Mouse (Mus musculus) cerebellum, postnatal 36 days (tissue): ENCODE results near the gene Cacna1c.

Source experiments
- DNase-seq, 2 experiments: peaks; one replicate each; pipeline ENCODE4 v3.0.0; 2021 to 2022; ENCODE audit warnings: mixed read lengths in 2 of 2

Gene Cacna1c

DNA sequence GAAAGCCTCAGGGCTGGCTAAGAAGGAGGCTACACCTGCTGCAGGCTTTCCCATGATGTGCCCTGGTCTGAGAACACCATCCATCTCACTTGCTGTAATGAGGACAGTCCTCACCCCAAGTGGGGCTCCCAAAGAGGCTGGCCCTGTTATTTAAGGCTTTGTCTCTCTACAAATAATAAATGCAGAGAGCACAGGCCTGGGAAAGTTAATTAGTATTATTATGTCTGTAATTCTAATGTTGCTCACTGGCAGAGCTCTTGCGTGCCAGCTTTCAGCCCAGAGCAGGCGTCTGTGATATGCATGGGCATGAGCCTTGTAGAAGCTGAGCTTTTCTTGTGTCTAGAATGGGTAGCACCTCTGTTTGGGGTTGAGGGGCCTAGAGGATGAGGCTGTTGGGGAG is 354.3 kb downstream of the Cacna1c start:
- no peak for DNase-seq

GRCm38 (mm10) chr6:118838919-118839915 is 357.0 kb downstream of the Cacna1c start:
- DNase-seq, result no peak

GRCm38 (mm10) chr6:118836693-118837092 is 359.5 kb downstream of the Cacna1c start:
- no peak for DNase-seq

- no peak for DNase-seq
These were observed 362.2 kb downstream of the Cacna1c start for GRCm38 (mm10) chr6:118834046-118834445.

DNA sequence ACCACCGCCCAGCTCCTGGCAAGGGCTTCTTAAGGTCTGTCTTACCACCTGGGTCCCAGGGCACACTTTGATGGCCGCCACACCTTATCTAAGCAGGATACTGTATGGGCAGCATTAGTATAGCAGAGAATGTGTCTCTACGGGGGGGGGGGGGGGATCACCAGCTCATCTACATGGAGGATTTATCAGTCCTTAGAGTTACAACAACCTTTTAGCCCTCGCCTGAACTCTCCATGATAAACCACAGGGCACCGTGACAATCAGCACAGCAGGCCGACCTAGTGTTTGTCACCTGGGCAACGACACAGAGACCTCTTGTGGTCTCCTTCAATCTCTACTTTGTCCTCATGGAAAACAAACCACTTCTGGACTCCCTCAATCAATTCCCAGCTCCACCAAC is 363.2 kb downstream of the Cacna1c start:
- no peak for DNase-seq

GRCm38 (mm10) chr6:118832616-118833015 is 363.6 kb downstream of the Cacna1c start:
- no peak for DNase-seq

GRCm38 (mm10) chr6:118830851-118831250 is 365.4 kb downstream of the Cacna1c start:
- DNase-seq, result no peak

GRCm38 (mm10) chr6:118828187-118828586 is 368.0 kb downstream of the Cacna1c start:
- no peak for DNase-seq

DNA sequence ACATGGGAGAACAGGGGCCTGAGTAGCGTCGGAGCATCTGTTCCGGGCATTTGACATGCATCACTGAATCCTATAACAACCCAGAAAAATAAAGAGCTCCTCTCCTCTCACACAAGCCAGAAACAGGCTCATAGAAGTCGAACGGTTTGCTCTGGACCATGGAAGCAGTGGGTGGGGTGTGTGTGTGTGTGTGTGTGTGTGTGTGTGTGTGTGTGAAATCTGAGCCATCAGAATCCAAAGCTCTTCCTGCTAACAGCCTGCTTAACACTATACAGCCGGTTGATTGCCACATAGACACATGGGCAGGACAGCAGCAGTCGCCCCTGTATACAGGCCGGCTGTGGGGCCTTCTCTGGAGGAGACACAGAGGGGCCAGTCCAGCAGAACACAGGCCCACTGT is 368.7 kb downstream of the Cacna1c start:
- no peak for DNase-seq

- DNase-seq, result no peak
These were observed 370.8 kb downstream of the Cacna1c start for GRCm38 (mm10) chr6:118825400-118825871.

- peak; percentile 63 to 66 for DNase-seq
These were observed 374.7 kb downstream of the Cacna1c start for GRCm38 (mm10) chr6:118821536-118821935.

GRCm38 (mm10) chr6:118819657-118820056 is 376.6 kb downstream of the Cacna1c start:
- DNase-seq, result no peak

DNA sequence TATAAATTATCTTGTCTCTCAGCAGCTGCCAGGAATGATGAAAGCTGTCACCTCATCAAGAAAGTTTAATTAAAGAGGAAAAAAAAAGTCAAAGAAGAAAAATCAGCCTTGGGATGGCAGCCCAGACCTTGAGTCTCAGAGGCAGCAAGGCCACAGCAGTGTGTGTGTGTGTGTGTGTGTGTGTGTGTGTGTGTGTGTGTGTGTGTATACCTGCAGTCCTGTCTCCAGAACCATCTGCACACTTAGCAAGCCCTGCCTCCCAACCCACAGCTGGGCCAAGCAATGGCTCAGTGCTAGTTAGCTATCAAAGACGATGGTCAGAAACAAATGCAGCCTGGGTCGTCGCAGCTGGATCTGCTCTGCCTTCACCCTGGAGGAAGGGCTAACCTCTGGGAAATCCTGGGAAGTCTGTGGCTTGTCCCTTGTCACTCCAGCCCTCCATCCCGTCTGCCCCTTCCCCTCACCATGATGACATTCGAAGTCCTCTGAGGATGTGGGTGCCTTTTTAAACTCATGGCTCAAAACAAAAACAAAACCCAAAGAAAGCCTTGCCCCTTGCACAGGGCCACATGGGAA is 378.2 kb downstream of the Cacna1c start:
- DNase-seq, result no peak

DNA sequence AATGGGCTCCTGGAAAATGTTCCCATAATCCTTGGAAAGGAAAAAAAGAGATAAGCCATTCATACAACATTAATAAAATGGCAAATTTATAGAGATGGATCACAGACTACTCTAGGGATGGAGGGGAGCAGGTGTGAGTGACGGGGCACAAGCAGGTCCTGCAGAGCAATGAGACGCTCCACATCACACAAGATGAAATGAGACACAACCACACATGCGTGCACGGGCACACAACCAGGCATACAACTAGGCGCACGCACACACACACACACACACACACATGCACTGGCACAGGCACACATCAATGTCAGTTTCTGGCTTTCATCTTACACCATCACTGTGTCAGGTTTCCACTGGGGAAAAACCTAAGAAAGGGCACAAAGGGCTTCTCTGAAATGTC is 380.0 kb downstream of the Cacna1c start:
- no peak for DNase-seq

- DNase-seq, result no peak
These were observed 383.7 kb downstream of the Cacna1c start for GRCm38 (mm10) chr6:118812556-118812955.

DNA sequence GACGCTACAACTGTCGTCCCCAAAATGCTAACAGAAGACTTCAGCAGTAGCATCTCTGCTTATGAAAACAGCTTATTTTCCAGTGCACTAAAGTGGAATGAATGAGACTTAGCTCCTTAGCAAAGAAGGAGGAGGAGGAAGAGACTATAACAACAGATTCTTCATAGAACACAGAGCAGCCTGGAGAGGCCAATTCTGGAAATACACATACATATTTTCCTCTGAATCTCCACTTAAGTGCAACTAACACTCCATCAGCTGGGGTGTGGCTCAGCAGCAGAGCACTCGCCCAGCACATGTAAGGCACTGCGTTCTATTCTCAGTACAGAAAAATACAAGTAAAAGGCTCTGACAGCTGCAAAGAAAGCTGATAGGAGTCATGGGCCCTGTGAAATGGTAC is 384.2 kb downstream of the Cacna1c start:
- no peak for DNase-seq

DNA sequence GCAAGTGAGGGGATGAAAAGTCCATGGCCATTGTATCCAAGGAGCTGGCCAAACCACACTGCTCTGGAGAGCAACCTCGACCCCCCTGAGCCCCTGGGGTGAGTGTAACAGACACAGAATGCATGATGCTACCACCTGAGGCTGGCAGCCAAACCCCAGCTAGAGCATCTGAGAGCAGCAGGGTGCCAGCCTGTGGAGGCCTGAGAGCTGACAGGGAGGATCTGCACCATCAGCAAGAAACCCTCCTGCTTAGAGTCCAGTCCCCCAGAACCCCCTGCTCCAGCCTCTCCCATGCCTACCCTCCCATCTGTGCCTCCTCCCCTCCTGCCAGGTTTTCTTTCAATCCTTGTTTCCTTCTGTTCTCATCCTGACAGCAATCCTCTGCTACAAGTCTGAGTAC is 385.4 kb downstream of the Cacna1c start:
- peak in 1 of 2 experiments; percentile 43 for DNase-seq

GRCm38 (mm10) chr6:118805139-118805538 is 391.1 kb downstream of the Cacna1c start:
- no peak for DNase-seq

DNA sequence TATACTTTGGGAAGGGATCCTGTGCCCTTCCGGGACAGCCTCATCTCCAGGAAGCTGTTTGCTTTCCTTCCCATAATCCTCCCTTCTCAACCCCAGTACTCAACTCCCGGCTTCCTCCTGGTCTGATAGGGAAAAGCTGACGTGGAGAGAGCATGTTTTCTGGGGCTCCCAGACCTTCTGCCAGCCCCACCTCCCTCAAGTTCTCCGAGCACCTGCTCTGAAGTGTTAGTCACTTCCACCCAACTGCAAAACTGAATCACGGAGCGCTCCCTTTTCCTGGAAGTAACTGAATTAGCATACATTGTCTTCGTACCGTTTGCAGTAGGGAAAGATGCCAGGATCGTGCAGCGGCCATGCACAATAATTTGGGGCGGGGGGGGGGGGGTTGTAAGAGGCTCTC is 393.9 kb downstream of the Cacna1c start:
- no peak for DNase-seq

- DNase-seq, result no peak
These were observed 399.8 kb downstream of the Cacna1c start for GRCm38 (mm10) chr6:118796393-118796792.

DNA sequence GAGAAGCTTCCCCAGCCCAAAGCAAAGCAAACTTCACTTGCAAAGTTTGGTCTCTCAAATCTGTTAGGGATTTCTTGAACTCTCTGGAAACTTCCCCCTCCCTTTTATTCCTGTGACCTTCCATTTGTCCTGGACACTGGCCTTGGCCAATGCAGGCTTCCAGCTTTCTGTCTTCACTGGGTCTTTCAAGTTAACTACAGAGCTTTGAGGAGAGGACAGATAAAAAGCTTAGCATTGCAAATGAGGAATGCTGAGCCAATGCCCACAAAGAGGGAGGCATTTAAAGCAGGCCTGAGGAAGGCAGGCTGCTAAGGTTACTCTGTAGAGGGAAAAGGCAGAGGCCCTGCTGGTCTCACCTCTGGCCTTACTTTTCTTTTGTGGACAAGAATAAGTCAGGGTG is 400.5 kb downstream of the Cacna1c start:
- DNase-seq, result no peak

- DNase-seq, result peak; percentile 85 to 86
These were observed 404.3 kb downstream of the Cacna1c start for GRCm38 (mm10) chr6:118791921-118792368.

GRCm38 (mm10) chr6:118787933-118788332 is 408.3 kb downstream of the Cacna1c start:
- no peak for DNase-seq

- DNase-seq, result no peak
These were observed 415.9 kb downstream of the Cacna1c start for GRCm38 (mm10) chr6:118780280-118780679.
